Mouse (Mus musculus) heart, embryonic 12.5 days (tissue): Measurements from ENCODE around the gene Col6a5. TPM values are rescaled to one million over a fixed set of nuclear protein-coding genes. Genes with fewer than 3 reads are reported as not detected.
"Not testable (repeated sequence)": the region's sequence is repeated elsewhere in the genome, so short reads cannot be mapped to it uniquely, and the experiment has no call there.

Experiments
- ATAC-seq: fragments of 200-750 bp; cut with Nextera tagmentation; 2 replicates; pipeline ENCODE4 v1.8.0; 2017; ENCODE audit warnings: moderate TSS enrichment, moderate library complexity; ENCODE audit not compliant: insufficient number of reproducible peaks, low FRiP score
- H3K27ac ChIP-seq: fragments of 300-500 bp; sonication (generic); 2 replicates; pipeline ENCODE4 v1.5.1; 2016; ENCODE audit warnings: mild to moderate bottlenecking, moderate library complexity; ENCODE audit not compliant: poor library complexity, severe bottlenecking
- H3K27me3 ChIP-seq: fragments of 300-500 bp; sonication (generic); replicated peaks from 2 replicates; pipeline ENCODE4 v1.6.1; 2016; ENCODE audit warnings: mild to moderate bottlenecking, moderate library complexity
- H3K36me3 ChIP-seq: fragments of 300-500 bp; sonication (generic); 2 replicates; pipeline ENCODE4 v1.6.1; 2016; ENCODE audit warnings: mild to moderate bottlenecking, moderate library complexity
- H3K4me1 ChIP-seq: fragments of 300-500 bp; sonication (generic); replicated peaks from 2 replicates; pipeline ENCODE4 v1.6.1; 2016; ENCODE audit warnings: mild to moderate bottlenecking
- H3K4me2 ChIP-seq: fragments of 300-500 bp; sonication (generic); 2 replicates; pipeline ENCODE4 v1.6.1; 2016; ENCODE audit warnings: mild to moderate bottlenecking, moderate library complexity
- H3K4me3 ChIP-seq: fragments of 300-500 bp; sonication (generic); 2 replicates; pipeline ENCODE4 v1.5.1; 2016; ENCODE audit warnings: mild to moderate bottlenecking
- H3K9ac ChIP-seq: fragments of 300-500 bp; sonication (generic); 2 replicates; pipeline ENCODE4 v1.6.1; 2016; ENCODE audit warnings: mild to moderate bottlenecking, moderate library complexity
- H3K9me3 ChIP-seq: fragments of 300-500 bp; sonication (generic); replicated peaks from 2 replicates; pipeline ENCODE4 v1.6.1; 2016; ENCODE audit warnings: mild to moderate bottlenecking, moderate library complexity
- WGBS: fragments of 180-500 bp; shearing (Covaris S2); methylation state at CpG from one replicate; pipeline ENCODE4 v1.1.7; 2016; 5-methylcytosine and 5-hydroxymethylcytosine counted together
- polyA plus RNA-seq: library from polyadenylated mRNA; unstranded; fragments of >200 nt; fragmentation: Nextera tagmentation; extraction: Ambion mirVana; gene quantifications from 2 replicates; pipeline ENCODE4 v1.2.1, GENCODE M21; 2016

Gene Col6a5
- polyA plus RNA-seq, 1 experiment from 2014 or later = 0.08 TPM

- no peak overlapping the region for H3K27ac ChIP-seq
- no peak overlapping the region for H3K9ac ChIP-seq
- WGBS = 65% methylated on average over 14 of the region's 14 CpGs
- H3K36me3 ChIP-seq = no peaks in the 10 kb centered on the region
- no peak overlapping the region for H3K4me2 ChIP-seq
- H3K4me1 ChIP-seq = 0 out of 2 replicates have a peak, but pooled peaks cover 7% of the 10 kb centered on the region
- H3K27me3 ChIP-seq = peaks cover 4% of the 10 kb centered on the region; the same call in 1 of the 2 replicates
- no peak for ATAC-seq
- H3K4me3 ChIP-seq = no peak overlapping the region
- H3K9me3 ChIP-seq = no peaks in the 10 kb centered on the region
These were observed 108.2 kb downstream of the Col6a5 start for GRCm38 (mm10) chr9:105852015-105852777.

- WGBS = 72% methylated on average over 3 of the region's 3 CpGs
- no peak for ATAC-seq
- no peak overlapping the region for H3K4me2 ChIP-seq
These were observed 109.4 kb downstream of the Col6a5 start for GRCm38 (mm10) chr9:105851011-105851410.

GRCm38 (mm10) chr9:105848396-105848795, 112.0 kb downstream of the Col6a5 start:
- H3K27me3 ChIP-seq = no peaks in the 10 kb centered on the region

More at GRCm38 (mm10) chr9:105851011-105851410, 109.4 kb downstream of the Col6a5 start:
- H3K9me3 ChIP-seq = no peaks in the 10 kb centered on the region
- no peak overlapping the region for H3K9ac ChIP-seq
- no peaks in the 10 kb centered on the region for H3K36me3 ChIP-seq
- H3K27me3 ChIP-seq = no peaks in the 10 kb centered on the region
- H3K4me3 ChIP-seq = no peak overlapping the region
- H3K27ac ChIP-seq = no peak overlapping the region
- 0 out of 2 replicates have a peak, but pooled peaks cover 7% of the 10 kb centered on the region for H3K4me1 ChIP-seq

GRCm38 (mm10) chr9:105847261-105847660, 113.2 kb downstream of the Col6a5 start:
- Histone ChIP-seq H3K9ac (no peak overlapping the region), H3K9me3 (no peaks in the 10 kb centered on the region), H3K4me2 (no peak overlapping the region), H3K4me1 (0 out of 2 replicates have a peak, but pooled peaks cover 4% of the 10 kb centered on the region), H3K27ac (no peak overlapping the region), H3K27me3 (no peaks in the 10 kb centered on the region), H3K36me3 (no peaks in the 10 kb centered on the region), H3K4me3 (no peak overlapping the region)
- 65% methylated on average over 5 of the region's 5 CpGs for WGBS
- ATAC-seq = no peak

More at GRCm38 (mm10) chr9:105848396-105848795, 112.0 kb downstream of the Col6a5 start:
- no peak overlapping the region for H3K4me3 ChIP-seq
- H3K27ac ChIP-seq = no peak overlapping the region
- H3K4me1 ChIP-seq = 0 out of 2 replicates have a peak, but pooled peaks cover 7% of the 10 kb centered on the region
- no peaks in the 10 kb centered on the region for H3K36me3 ChIP-seq
- WGBS = 71% methylated on average over 4 of the region's 4 CpGs
- H3K9me3 ChIP-seq = no peaks in the 10 kb centered on the region
- H3K4me2 ChIP-seq = no peak overlapping the region
- no peak for ATAC-seq
- H3K9ac ChIP-seq = no peak overlapping the region

- H3K4me2 ChIP-seq, H3K4me1 ChIP-seq, H3K36me3 ChIP-seq, H3K9me3 ChIP-seq, ATAC-seq, H3K27ac ChIP-seq, H3K9ac ChIP-seq, H3K27me3 ChIP-seq, H3K4me3 ChIP-seq: not testable (repeated sequence)
- WGBS = 41% methylated on average over 5 of the region's 5 CpGs
These were observed 119.1 kb downstream of the Col6a5 start for GRCm38 (mm10) chr9:105841386-105841785.

GRCm38 (mm10) chr9:105839147-105839515, 121.3 kb downstream of the Col6a5 start:
- no peak for ATAC-seq
- H3K9me3 ChIP-seq = no peaks in the 10 kb centered on the region
- WGBS = 81% methylated on average over 5 of the region's 5 CpGs

GRCm38 (mm10) chr9:105838396-105839146, 121.9 kb downstream of the Col6a5 start:
- 82% methylated on average over 4 of the region's 4 CpGs for WGBS
- H3K36me3 ChIP-seq = no peaks in the 10 kb centered on the region
- no peaks in the 10 kb centered on the region for H3K27me3 ChIP-seq
- H3K27ac ChIP-seq = no peak overlapping the region
- no peak overlapping the region for H3K4me2 ChIP-seq
- no peak overlapping the region for H3K4me3 ChIP-seq
- H3K9ac ChIP-seq = no peak overlapping the region
- no peaks in the 10 kb centered on the region for H3K9me3 ChIP-seq
- peaks cover 22% of the 10 kb centered on the region for H3K4me1 ChIP-seq
- no peak for ATAC-seq

More at GRCm38 (mm10) chr9:105839147-105839515, 121.3 kb downstream of the Col6a5 start:
- no peak overlapping the region for H3K9ac ChIP-seq
- no peaks in the 10 kb centered on the region for H3K36me3 ChIP-seq
- no peaks in the 10 kb centered on the region for H3K27me3 ChIP-seq
- H3K4me1 ChIP-seq = peaks cover 20% of the 10 kb centered on the region
- H3K4me2 ChIP-seq = no peak overlapping the region
- H3K4me3 ChIP-seq = no peak overlapping the region
- no peak overlapping the region for H3K27ac ChIP-seq

GRCm38 (mm10) chr9:105835587-105835986, 124.9 kb downstream of the Col6a5 start:
- ATAC-seq = peak; percentile 73
- Histone ChIP-seq H3K9ac (no peak overlapping the region), H3K4me2 (peak overlapping the region; percentile 52), H3K4me1 (peaks cover 20% of the 10 kb centered on the region), H3K27ac (peak overlapping the region; percentile 68), H3K36me3 (no peaks in the 10 kb centered on the region), H3K27me3 (no peaks in the 10 kb centered on the region), H3K9me3 (no peaks in the 10 kb centered on the region), H3K4me3 (no peak overlapping the region)
- 21% methylated on average over 7 of the region's 7 CpGs for WGBS

- Histone ChIP-seq H3K4me3 (no peak overlapping the region), H3K36me3 (no peaks in the 10 kb centered on the region), H3K27me3 (no peaks in the 10 kb centered on the region), H3K9me3 (no peaks in the 10 kb centered on the region), H3K9ac (no peak overlapping the region), H3K4me1 (peaks cover 20% of the 10 kb centered on the region), H3K27ac (peak overlapping the region; percentile 68; the same call in 1 of the 2 replicates), H3K4me2 (peak overlapping the region; percentile 52; the same call in 1 of the 2 replicates)
- ATAC-seq = no peak
- WGBS = 43% methylated on average over 4 of the region's 4 CpGs
These were observed 125.6 kb downstream of the Col6a5 start for GRCm38 (mm10) chr9:105834799-105835198.

GRCm38 (mm10) chr9:105831291-105831690, 129.2 kb downstream of the Col6a5 start:
- Histone ChIP-seq H3K36me3 (no peaks in the 10 kb centered on the region), H3K4me1 (peaks cover 24% of the 10 kb centered on the region), H3K9ac (no peak overlapping the region), H3K4me2 (no peak overlapping the region), H3K9me3 (no peaks in the 10 kb centered on the region), H3K27me3 (peaks cover 25% of the 10 kb centered on the region), H3K4me3 (no peak overlapping the region), H3K27ac (no peak overlapping the region)
- no peak for ATAC-seq
- 81% methylated on average over 9 of the region's 9 CpGs for WGBS

- Histone ChIP-seq H3K9ac (peak within 1 kb of the TSS; percentile 39), H3K27ac (no peak within 1 kb of the TSS)
- 18% methylated on average over 20 of the region's 20 CpGs for WGBS
These were observed 132.6 kb downstream of the Col6a5 start, which contains the start of gene Col6a6 for GRCm38 (mm10) chr9:105827791-105828385. TSS of gene Col6a6 (minus strand) at chr9:105828160.

More at GRCm38 (mm10) chr9:105827791-105828385, 132.6 kb downstream of the Col6a5 start, which contains the start of gene Col6a6:
- peak within 1 kb of the TSS; percentile 22 for H3K4me3 ChIP-seq
- H3K27me3 ChIP-seq = peaks cover 30% of the 10 kb centered on the region
- no peak for ATAC-seq
- no peaks in the 10 kb centered on the region for H3K36me3 ChIP-seq
- peak within 1 kb of the TSS; percentile 60 for H3K4me2 ChIP-seq
- 0 out of 2 replicates have a peak, but pooled peaks cover 2% of the 10 kb centered on the region for H3K9me3 ChIP-seq
- peaks cover 8% of the 10 kb centered on the region; the same call in 1 of the 2 replicates for H3K4me1 ChIP-seq
